Mouse (Mus musculus) heart, adult 18-20 months (tissue): ENCODE data around the gene Ankrd9. TPM values are rescaled to one million over a fixed set of nuclear protein-coding genes. Genes with fewer than 3 reads are reported as not detected.

ENCODE experiments used
- DNase-seq, 2 experiments: peaks; one replicate each; pipeline ENCODE4 v3.0.0; 2021 to 2022; ENCODE audit warnings: mixed read lengths in 1 of 2
- total RNA-seq, 2 experiments: library from RNA; stranded (reverse); gene quantifications; 2 replicates each; pipeline ENCODE4 v1.2.3; 2021

Gene Ankrd9
- total RNA-seq, 2 experiments from 2014 or later: 59.5 to 68.0 TPM

- DNase-seq: peak; percentile 74 to 76
These were observed 12.7 kb upstream of the Ankrd9 start for GRCm38 (mm10) chr12:110991361-110992127.

- no peak for DNase-seq
These were observed 11.7 kb upstream of the Ankrd9 start for GRCm38 (mm10) chr12:110990500-110990899.

GRCm38 (mm10) chr12:110989409-110989808 is 10.6 kb upstream of the Ankrd9 start:
- no peak for DNase-seq

- peak; percentile 72 to 85 for DNase-seq
These were observed 7.9 kb upstream of the Ankrd9 start for GRCm38 (mm10) chr12:110986536-110987425.

GRCm38 (mm10) chr12:110985141-110985540 is 6.3 kb upstream of the Ankrd9 start:
- no peak for DNase-seq

GRCm38 (mm10) chr12:110984598-110984997 is 5.8 kb upstream of the Ankrd9 start:
- no peak for DNase-seq

GRCm38 (mm10) chr12:110983714-110984113 is 4.9 kb upstream of the Ankrd9 start:
- DNase-seq: no peak

GRCm38 (mm10) chr12:110983083-110983482 is 4.2 kb upstream of the Ankrd9 start:
- no peak for DNase-seq

GRCm38 (mm10) chr12:110981736-110982135 is 2.9 kb upstream of the Ankrd9 start:
- DNase-seq: no peak

GRCm38 (mm10) chr12:110979808-110980207 is 968 bp upstream of the Ankrd9 start:
- no peak for DNase-seq

- no peak for DNase-seq
These were observed 789 bp downstream of the Ankrd9 start for GRCm38 (mm10) chr12:110977896-110978606.

GRCm38 (mm10) chr12:110977345-110977733 is 1.5 kb downstream of the Ankrd9 start:
- no peak for DNase-seq

GRCm38 (mm10) chr12:110976589-110977344 is 2.1 kb downstream of the Ankrd9 start:
- peak in 1 of 2 experiments; percentile 28 for DNase-seq

GRCm38 (mm10) chr12:110975838-110976468 is 2.9 kb downstream of the Ankrd9 start:
- DNase-seq: peak; percentile 64 to 84

GRCm38 (mm10) chr12:110975385-110975784 is 3.5 kb downstream of the Ankrd9 start:
- DNase-seq: no peak

- DNase-seq: no peak
These were observed 4.1 kb downstream of the Ankrd9 start for GRCm38 (mm10) chr12:110974726-110975125.

- peak; percentile 72 to 84 for DNase-seq
These were observed 4.5 kb downstream of the Ankrd9 start for GRCm38 (mm10) chr12:110974295-110974694.

GRCm38 (mm10) chr12:110973829-110974228 is 5.0 kb downstream of the Ankrd9 start:
- DNase-seq: no peak

GRCm38 (mm10) chr12:110971972-110972371 is 6.9 kb downstream of the Ankrd9 start:
- DNase-seq: no peak

GRCm38 (mm10) chr12:110970408-110970807 is 8.4 kb downstream of the Ankrd9 start:
- no peak for DNase-seq

GRCm38 (mm10) chr12:110967146-110967545 is 11.7 kb downstream of the Ankrd9 start:
- no peak for DNase-seq
